Mouse (Mus musculus) macrophage (primary cell): ENCODE data around the gene Vamp2. TPM values are rescaled to one million over a fixed set of nuclear protein-coding genes. Genes with fewer than 3 reads are reported as not detected.

Source experiments
- H3K27ac ChIP-seq: fragments of 350-480 bp; formaldehyde crosslinking; 2 replicates; pipeline ENCODE4 v1.9.0; 2021
- H3K36me3 ChIP-seq: fragments of 350-480 bp; formaldehyde crosslinking; 2 replicates; pipeline ENCODE4 v1.9.0; 2021; ENCODE audit errors: inconsistent target
- H3K4me3 ChIP-seq: fragments of 350-480 bp; formaldehyde crosslinking; 2 replicates; pipeline ENCODE4 v1.9.0; 2021; ENCODE audit errors: inconsistent target
- H3K79me2 ChIP-seq: fragments of 350-480 bp; formaldehyde crosslinking; 2 replicates; pipeline ENCODE4 v1.9.0; 2021; ENCODE audit errors: inconsistent target
- WGBS: methylation state at CpG from one replicate; pipeline ENCODE4 v1.1.7; 2026; ENCODE audit warnings: inconsistent platforms; ENCODE audit not compliant: missing documents; 5-methylcytosine and 5-hydroxymethylcytosine counted together
- polyA plus RNA-seq: library from polyadenylated mRNA; stranded (reverse); fragments of 250-400 nt; gene quantifications from 3 replicates; pipeline ENCODE4 v1.2.4, GENCODE M21; 2018; ENCODE audit warnings: inconsistent platforms

Vamp2 gene
- polyA plus RNA-seq, 1 experiment from 2014 or later, result 47.7 TPM

DNA sequence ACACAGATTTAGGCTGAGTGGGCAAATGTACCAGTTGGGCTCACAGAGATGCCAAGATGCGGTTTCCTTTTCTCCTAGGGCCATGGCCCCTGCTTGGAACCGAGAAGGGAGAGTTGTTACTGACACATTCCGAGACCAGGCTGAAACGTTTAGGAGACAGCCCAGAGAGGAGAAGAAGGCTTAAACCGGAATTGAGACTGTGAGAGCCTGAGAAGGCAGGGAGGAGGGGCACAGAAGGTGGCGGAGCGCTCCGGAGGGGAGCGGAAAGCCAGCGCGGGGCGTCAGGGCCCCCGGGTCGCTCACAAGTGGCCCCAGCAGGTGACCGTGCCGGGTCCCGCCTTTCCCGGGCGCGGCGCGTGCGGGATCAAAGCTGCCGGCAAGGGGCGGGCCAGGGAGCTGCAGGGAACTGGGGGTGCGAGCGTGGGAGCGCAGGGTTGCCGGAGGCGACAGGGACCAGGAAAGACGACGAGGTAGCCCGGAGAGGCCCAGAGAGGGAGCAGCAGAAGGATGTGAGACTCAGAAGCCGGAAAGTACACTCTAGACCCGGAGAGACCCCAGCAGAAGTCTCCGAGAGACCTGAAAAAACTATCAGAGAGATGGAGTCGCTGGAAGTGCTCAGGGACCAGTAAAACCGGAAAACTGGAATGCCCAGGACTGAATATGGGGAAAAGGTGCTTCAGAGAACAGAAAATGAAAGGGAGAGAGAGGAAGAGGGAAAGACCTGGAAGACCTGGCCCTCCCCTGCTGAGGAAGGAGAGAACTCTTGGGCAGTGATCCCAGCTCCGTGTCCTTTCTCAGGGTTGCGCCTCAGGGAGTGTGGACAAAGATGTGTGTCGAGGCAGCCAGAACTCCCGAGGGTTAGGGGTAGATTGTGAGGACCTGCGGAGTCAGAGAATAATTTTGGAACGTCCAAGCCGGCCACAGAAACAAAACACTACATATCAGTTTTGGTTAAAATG lies 29.7 kb downstream of the Vamp2 start:
- Histone ChIP-seq H3K27ac (no peak overlapping the region), H3K79me2 (no peaks in the 10 kb centered on the region), H3K36me3 (no peaks in the 10 kb centered on the region), H3K4me3 (peak overlapping the region; percentile 48)
- WGBS, result under 1% methylated on average over 45 of the region's 45 CpGs

DNA sequence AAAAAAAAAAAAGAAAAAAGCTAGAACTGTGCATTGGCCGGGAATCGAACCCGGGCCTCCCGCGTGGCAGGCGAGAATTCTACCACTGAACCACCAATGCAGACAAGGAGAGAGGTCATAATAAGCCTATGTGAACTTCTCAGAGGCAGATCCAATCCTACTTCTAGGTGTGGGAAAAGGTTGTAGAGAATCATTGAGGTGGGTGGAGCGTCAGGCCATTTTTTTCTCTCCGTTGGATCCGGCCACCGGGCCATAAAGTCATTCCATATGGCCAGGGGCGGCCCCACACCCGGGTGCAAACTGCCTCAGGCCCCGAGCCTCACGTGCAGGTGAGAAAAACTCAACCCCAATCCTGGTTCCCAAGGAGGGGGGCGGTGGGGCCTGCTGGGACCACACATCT lies 30.5 kb downstream of the Vamp2 start:
- Histone ChIP-seq H3K79me2 (no peaks in the 10 kb centered on the region), H3K4me3 (peak overlapping the region; percentile 48), H3K36me3 (no peaks in the 10 kb centered on the region), H3K27ac (no peak overlapping the region)
- 7% methylated on average over 15 of the region's 15 CpGs for WGBS

DNA sequence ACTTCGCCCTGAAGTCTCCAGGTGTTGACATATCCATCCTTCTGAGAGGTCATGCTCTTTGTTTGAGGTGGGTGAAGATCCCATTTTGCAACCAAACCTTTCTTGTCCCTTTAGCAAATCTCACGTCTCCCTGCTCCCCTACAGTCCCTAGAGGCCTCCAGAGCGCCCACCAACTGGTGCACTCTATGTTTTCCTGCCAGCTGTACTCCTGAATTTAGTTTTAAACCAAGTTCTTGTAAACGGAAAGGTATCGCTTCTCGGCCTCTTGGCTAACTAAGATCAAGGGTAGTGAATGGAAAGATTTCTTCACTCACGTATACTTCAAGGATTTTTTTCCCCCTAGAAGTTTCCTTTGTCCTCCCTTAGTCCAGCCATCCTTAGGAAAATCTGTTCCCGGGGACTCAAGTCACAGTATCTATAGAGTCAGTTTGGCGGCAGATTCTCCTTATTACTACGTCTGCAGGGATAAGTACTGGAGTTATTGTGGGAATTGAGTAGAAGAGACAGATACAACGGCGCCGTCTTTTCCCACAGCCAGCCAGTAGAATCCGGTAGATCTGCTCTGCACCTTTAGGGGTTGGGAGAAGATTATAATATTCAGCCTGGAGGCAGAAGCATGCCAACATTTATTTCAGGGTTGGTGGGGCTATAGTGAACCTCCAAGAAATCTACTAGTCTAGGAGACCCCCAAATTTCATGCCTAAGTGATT lies 31.3 kb downstream of the Vamp2 start:
- no peak overlapping the region for H3K27ac ChIP-seq
- H3K36me3 ChIP-seq, result no peaks in the 10 kb centered on the region
- H3K4me3 ChIP-seq, result peak overlapping the region; percentile 1; the same call in 1 of the 2 replicates
- no peaks in the 10 kb centered on the region for H3K79me2 ChIP-seq
- WGBS, result 74% methylated on average over 14 of the region's 14 CpGs

DNA sequence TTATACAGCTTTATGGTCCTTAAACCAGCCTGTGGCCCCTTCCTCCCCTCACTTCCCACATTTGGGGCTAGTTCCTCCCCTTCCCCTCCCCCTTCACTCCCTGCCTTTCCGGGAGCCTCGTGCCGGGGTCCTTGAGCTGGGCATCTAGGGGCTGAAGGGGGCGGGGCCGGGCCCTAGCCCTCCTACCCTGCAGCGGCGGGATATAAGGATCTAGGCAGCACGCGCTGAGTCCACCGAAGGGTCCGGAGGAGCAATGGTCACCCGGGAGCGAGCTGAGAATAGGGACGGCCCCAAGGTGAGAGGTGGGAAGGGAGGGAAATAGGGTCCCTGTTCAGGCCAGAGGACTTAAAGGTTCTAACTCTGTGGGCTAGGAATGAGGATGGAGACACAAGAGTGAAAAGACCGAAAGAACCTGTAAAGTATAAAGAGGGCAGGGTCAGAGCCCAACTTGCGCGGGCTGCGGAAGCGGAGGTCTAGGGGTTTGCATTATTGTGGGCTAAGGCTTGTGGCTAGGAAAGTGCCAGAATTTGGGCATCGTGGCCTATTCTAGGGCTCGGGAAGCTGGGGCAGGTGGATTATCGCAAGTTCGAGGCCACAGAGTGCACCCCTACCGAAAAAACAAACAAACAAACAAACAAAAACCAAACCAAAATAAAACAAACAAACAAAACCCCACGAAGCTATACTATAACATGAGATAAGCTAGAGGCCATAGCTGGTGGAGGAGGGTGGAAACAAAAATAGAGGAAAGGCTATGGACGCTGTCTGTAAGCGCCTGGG lies 32.1 kb downstream of the Vamp2 start, which contains the start of gene Hes7:
Hes7 (plus strand) TSS at position 184 of the 780 bp plus-strand sequence.
- Histone ChIP-seq H3K79me2 (no peaks in the 10 kb centered on the region), H3K36me3 (no peaks in the 10 kb centered on the region), H3K27ac (no peak within 1 kb of the TSS), H3K4me3 (peak within 1 kb of the TSS; percentile 1; the same call in 1 of the 2 replicates)
- WGBS, result 8% methylated on average over 24 of the region's 27 CpGs

DNA sequence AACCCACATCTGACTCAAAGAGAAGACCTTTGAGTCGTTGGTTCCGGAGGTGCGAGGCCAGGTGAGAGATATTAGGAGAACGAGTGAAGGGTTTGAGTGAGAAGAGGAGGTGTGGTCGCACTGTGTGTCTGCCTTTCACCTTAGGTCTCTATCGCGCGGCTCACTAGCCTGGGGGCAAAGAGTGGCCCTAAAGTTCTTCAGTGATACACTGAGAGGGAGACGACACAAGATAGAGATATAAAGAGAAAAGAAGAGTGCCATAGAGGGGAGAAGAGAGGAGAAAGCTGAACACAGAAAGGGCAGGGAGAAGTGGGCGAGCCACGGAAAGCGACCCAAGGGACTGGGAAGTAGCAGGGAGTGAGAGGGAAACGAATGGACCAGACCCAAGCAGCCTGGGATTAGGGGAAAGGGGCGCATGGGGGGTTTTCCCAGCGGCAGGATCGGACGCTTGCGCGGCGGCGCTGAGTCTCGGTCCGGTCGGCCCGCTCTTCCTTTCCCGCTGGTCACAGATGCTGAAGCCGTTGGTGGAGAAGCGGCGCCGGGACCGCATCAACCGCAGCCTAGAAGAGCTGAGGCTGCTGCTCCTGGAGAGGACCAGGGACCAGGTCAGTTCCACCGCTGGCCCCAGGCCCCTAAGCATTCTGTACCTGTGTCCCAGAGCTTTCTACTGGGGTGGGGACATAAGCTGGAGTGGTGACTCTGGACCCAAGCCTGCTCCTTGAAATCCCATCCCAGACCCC lies 32.9 kb downstream of the Vamp2 start:
- no peaks in the 10 kb centered on the region for H3K36me3 ChIP-seq
- H3K79me2 ChIP-seq, result no peaks in the 10 kb centered on the region
- peak overlapping the region; percentile 43 for H3K4me3 ChIP-seq
- no peak overlapping the region for H3K27ac ChIP-seq
- WGBS, result 1% methylated on average over 26 of the region's 33 CpGs

DNA sequence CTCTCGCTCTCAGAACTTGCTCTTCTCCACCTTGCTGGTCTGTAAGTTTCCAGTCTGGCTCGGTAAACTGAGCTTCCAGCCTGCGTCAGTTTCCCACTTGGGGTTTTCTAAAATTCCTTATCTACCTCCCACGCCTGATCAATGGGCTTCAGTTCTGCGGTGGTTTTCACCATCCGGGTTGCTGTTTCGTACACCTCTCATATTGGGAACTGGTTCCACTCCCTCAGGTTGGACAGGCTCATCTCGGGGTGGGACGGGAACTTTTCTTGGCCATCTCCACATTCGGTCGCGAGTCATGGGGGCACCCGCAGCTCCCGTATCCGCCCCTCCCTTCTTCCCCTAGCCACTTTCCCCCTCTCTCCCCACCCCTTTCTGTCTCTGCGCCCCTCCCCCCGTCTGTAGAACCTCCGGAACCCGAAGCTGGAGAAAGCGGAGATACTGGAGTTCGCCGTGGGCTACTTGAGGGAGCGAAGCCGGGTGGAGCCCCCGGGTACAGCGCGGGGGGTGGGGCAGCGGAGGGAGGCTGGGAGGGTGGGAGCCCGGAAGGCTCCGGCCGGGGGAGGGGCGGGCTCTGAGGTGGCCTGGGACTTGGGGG lies 33.5 kb downstream of the Vamp2 start:
- Histone ChIP-seq H3K27ac (no peak overlapping the region), H3K4me3 (peak overlapping the region; percentile 43), H3K36me3 (no peaks in the 10 kb centered on the region), H3K79me2 (no peaks in the 10 kb centered on the region)
- whole genome bisulfite sequencing, result 1% methylated on average over 25 of the region's 32 CpGs

DNA sequence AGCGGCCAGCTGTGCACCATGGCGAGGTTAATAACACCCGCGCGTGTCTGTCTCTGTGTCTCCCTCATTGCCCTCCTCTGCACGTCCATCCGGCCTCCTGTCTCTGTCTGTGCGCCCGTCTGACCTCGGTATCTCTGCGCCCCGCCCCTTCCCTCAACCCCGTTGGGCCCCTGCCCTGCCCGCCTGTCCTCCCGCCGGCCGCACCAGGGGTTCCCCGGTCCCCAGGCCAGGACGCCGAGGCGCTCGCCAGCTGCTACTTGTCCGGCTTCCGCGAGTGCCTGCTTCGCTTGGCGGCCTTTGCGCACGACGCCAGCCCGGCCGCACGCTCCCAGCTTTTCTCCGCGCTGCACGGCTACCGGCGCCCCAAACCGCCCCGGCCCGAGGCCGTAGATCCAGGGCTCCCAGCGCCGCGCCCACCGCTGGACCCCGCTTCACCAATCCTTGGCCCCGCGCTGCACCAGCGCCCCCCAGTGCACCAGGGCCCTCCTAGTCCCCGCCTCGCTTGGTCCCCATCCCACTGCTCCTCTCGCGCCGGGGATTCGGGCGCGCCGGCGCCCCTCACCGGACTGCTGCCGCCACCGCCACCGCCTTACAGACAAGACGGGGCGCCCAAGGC lies 34.2 kb downstream of the Vamp2 start, which contains the start of gene 9130213A22Rik:
9130213A22Rik (minus strand) TSS at position 254 of the 616 bp plus-strand sequence.
- Histone ChIP-seq H3K79me2 (no peaks in the 10 kb centered on the region), H3K36me3 (no peaks in the 10 kb centered on the region), H3K4me3 (peak within 1 kb of the TSS; percentile 55), H3K27ac (no peak within 1 kb of the TSS)
- under 1% methylated on average over 64 of the region's 66 CpGs for WGBS

DNA sequence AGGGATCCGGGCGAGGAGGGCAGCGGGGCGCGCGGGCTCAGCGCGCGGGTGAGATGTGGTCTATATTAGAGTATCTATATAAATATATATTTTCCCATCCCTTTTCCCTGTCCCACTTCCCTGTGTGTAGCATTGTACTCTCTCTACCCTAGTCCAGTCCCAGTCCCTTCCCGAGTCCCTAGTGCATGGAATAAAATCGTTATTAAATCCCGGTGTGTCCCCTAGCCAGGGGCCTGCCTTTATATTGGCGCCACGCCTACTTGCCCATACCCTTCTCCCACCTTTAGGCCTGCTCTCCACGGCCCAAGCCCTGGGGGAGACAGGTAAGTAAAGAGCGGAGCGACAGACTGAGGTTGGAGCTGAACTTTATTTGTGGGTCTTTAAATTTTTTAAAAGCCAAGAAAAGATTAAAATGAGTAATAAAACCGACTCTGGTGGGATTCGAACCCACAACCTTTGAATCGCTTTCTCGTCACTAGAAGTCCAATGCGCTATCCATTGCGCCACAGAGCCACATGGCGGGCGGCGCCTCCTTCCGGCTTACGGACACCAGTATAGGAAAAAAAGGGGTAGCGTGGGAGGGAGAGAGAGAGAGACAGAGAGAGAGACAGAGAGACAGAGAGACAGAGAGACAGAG lies 34.9 kb downstream of the Vamp2 start:
- Histone ChIP-seq H3K27ac (no peak overlapping the region), H3K79me2 (no peaks in the 10 kb centered on the region), H3K4me3 (peak overlapping the region; percentile 55), H3K36me3 (no peaks in the 10 kb centered on the region)
- WGBS, result 2% methylated on average over 25 of the region's 29 CpGs

DNA sequence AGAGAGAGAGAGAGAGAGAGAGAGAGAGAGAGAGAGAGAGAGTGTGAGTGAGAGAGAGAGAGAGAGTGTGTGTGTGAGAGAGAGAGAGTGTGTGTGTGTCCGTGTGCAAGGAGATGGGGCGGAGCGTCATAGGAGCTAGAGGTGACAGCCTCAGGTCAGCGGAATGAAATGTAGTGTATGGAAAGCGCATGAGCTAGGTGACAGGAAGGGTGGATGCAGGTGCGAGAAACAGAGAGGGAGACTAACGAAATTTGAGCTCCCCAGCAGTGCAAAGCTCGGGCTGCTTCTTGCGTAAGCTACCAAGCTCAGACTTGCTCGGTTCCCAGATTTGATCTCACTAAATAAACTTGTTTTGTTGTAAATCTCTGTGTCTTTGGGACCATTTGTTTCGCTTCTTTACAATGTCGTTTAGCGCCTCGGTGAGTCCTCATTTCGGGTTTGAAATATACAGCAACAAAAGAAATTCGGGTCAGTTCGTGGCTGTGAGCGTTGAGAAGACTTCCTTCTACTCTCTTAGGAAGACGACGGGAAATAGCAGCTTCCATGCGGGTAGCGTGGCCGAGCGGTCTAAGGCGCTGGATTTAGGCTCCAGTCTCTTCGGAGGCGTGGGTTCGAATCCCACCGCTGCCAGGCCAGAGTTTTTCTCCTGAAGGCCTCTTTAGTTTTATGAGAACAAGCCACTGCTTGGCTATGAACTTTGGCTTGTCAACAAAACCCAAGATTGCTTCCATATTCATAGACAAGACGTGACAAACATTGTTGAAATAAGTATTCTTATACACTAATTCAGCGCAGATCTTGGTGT lies 35.6 kb downstream of the Vamp2 start:
- Histone ChIP-seq H3K27ac (peak overlapping the region; percentile 19; the same call in 1 of the 2 replicates), H3K36me3 (no peaks in the 10 kb centered on the region), H3K4me3 (peak overlapping the region; percentile 55), H3K79me2 (no peaks in the 10 kb centered on the region)
- WGBS, result under 1% methylated on average over 30 of the region's 31 CpGs

DNA sequence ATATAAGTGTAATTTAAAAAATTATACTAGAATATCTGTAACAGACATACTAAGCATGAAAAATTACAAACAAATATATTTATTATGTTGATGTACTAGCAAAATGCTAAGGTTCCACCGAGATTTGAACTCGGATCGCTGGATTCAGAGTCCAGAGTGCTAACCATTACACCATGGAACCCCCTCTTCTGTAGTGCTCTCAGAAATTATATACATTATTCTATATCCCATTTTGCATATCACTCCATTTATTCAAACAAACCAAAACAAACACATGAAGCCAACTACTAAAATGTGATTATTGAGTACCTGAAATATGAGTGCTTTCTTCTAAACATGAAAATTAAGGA lies 36.2 kb downstream of the Vamp2 start:
- no peaks in the 10 kb centered on the region for H3K36me3 ChIP-seq
- no peaks in the 10 kb centered on the region for H3K79me2 ChIP-seq
- H3K4me3 ChIP-seq, result peak overlapping the region; percentile 53; the same call in 1 of the 2 replicates
- no peak overlapping the region for H3K27ac ChIP-seq
- 0% methylated on average over 3 of the region's 3 CpGs for WGBS

DNA sequence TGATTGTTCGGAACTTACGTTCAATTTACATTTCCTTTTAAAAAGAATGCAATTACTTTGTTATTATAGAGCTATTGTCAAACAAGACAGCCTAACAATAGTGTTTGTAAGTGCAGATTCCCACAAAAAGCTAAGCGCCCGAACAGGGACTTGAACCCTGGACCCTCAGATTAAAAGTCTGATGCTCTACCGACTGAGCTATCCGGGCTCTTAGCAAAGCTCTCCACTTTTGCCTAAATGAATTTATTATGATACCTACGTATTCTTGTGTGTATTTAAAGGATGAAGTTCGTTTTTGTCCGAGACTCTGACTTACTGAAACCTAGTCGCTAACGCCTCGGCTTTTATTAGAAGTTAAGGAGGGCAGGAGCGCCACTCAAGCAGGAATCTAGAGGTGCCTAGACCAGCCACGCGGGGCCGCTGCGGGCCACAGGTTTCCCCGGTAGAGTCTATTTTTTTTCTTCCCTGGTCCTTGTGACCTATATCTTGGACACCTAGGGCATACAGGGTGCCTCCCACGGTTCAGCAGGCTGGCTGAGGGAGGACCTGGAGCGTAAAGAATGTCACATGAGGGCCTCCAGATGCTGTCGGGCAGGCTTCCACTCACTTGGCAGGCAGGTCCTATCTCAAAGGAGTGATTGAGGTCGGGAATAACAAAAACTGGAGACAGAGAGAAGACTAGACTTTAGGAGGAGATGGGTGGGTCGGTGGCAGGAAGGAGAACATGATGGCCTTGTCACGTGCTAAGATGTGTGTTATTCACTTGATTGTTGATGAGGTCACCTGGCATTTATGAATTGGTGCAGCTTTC lies 37.0 kb downstream of the Vamp2 start:
- WGBS, result 0% methylated on average over 24 of the region's 24 CpGs
- H3K79me2 ChIP-seq, result no peaks in the 10 kb centered on the region
- no peaks in the 10 kb centered on the region for H3K36me3 ChIP-seq
- H3K27ac ChIP-seq, result 0 out of 2 replicates have a peak overlapping the region, but pooled peaks have one; percentile 13
- H3K4me3 ChIP-seq, result peak overlapping the region; percentile 53

DNA sequence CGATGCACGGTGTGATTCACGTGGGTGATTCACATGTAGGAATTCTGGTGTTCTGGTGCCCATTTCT lies 37.4 kb downstream of the Vamp2 start, which contains the start of gene Aloxe3:
Aloxe3 (plus strand) TSS at position 45 of the 67 bp plus-strand sequence.
- Histone ChIP-seq H3K79me2 (no peaks in the 10 kb centered on the region), H3K4me3 (peak within 1 kb of the TSS; percentile 53), H3K27ac (0 out of 2 replicates have a peak within 1 kb of the TSS, but pooled peaks have one; percentile 13), H3K36me3 (no peaks in the 10 kb centered on the region)
- WGBS, result 0% methylated on average over 3 of the region's 3 CpGs
